Mouse (Mus musculus) MEL (cell line): Measurements from ENCODE around the gene St6galnac5.

Experiments used
- CHD2 ChIP-seq: IDR thresholded peaks from 2 replicates; pipeline ENCODE4 v1.6.1; 2011; ENCODE audit warnings: low read length, improper control_type of control experiment
- ELF1 ChIP-seq: IDR thresholded peaks from 2 replicates; pipeline ENCODE4 v1.6.1; 2014; ENCODE audit warnings: low read depth, mild to moderate bottlenecking, inconsistent platforms, low read length, improper control_type of control experiment, moderate library complexity
- JUND ChIP-seq: IDR thresholded peaks from 2 replicates; pipeline ENCODE4 v1.6.1; 2011; ENCODE audit warnings: low read depth, mild to moderate bottlenecking, improper control_type of control experiment, low read length
- MAFK ChIP-seq: IDR thresholded peaks from 2 replicates; pipeline ENCODE4 v1.6.1; 2011; ENCODE audit warnings: low read depth, mild to moderate bottlenecking, low read length, improper control_type of control experiment, borderline replicate concordance
- MYC ChIP-seq: IDR thresholded peaks from 2 replicates; pipeline ENCODE4 v1.6.1; 2011; ENCODE audit warnings: low read depth, mild to moderate bottlenecking, low read length, improper control_type of control experiment, moderate library complexity
- POLR2AphosphoS5 ChIP-seq: IDR thresholded peaks from 2 replicates; pipeline ENCODE4 v1.6.1; 2012; ENCODE audit warnings: low read depth, borderline replicate concordance, mild to moderate bottlenecking, inconsistent platforms, low read length, moderate library complexity, mixed read lengths
- SIN3A ChIP-seq: IDR thresholded peaks from 2 replicates; pipeline ENCODE4 v1.6.1; 2012; ENCODE audit warnings: low read length, improper control_type of control experiment, inconsistent platforms
- TAL1 ChIP-seq: IDR thresholded peaks from 2 replicates; pipeline ENCODE4 v1.6.1; 2012; ENCODE audit warnings: mild to moderate bottlenecking, inconsistent platforms, low read length, moderate library complexity, mixed read lengths
- UBTF ChIP-seq: IDR thresholded peaks from 2 replicates; pipeline ENCODE4 v1.6.1; 2012; ENCODE audit warnings: low read depth, mild to moderate bottlenecking, inconsistent platforms, low read length, improper control_type of control experiment, moderate library complexity, borderline replicate concordance; ENCODE audit not compliant: insufficient read depth
- USF1 ChIP-seq: IDR thresholded peaks from 2 replicates; pipeline ENCODE4 v1.6.1; 2014; ENCODE audit warnings: low read depth, mild to moderate bottlenecking, inconsistent platforms, low read length, improper control_type of control experiment, moderate library complexity
- ZMIZ1 ChIP-seq: IDR thresholded peaks from 2 replicates; pipeline ENCODE4 v1.6.1; 2012; ENCODE audit warnings: low read depth, mild to moderate bottlenecking, inconsistent platforms, low read length, improper control_type of control experiment, moderate library complexity

GRCm38 (mm10) chr3:152813905-152814304 lies 168.1 kb downstream of the St6galnac5 start:
- TF ChIP-seq POLR2AphosphoS5 (no peak), USF1 (no peak), UBTF (no peak), ZMIZ1 (no peak), ELF1 (no peak), CHD2 (no peak), TAL1 (no peak), JUND (no peak), MYC (no peak), SIN3A (no peak), MAFK (no peak)
